Mouse (Mus musculus): Measurements from ENCODE around the gene Btbd35f22. TPM values are rescaled to one million over a fixed set of nuclear protein-coding genes. Genes with fewer than 3 reads are reported as not detected.
"Not testable (repeated sequence)": the region's sequence is repeated elsewhere in the genome, so short reads cannot be mapped to it uniquely, and the experiment has no call there.

The Btbd35f22 gene
- total RNA-seq (2021) (not detected), polyA plus RNA-seq (2012; rRNA removed) (not detected in 2 replicates)
- long read RNA-seq = 0 reads

DNA sequence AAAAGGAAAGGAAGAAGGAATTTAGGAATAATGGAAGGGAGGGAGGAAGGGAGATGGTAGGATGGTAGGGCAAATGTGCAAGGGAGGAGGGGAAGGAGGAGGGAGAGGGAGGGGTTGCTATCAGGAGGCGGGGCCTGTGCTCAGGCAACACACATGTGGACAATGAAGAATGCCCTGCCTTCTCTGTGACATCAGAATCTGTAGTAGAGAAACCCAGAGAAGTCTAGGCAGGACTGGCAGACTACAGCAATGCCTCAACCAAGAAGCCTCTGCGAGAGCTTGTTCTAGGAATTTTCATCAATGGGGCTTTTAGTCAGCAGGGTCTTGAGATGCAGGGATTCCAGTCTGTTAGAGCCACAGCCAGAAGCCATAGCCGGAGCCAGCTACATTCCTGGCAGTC lies at the start of gene Btbd35f22:
TSS of gene Btbd35f22 (plus strand) at position 301 of the 400 bp plus-strand sequence.
- DNase-seq = not testable (repeated sequence)

Other genes starting within 250 kb of the Btbd35f22 start
- gene Gm21637, start 85.8 kb upstream of the Btbd35f22 start, total RNA-seq (2021) = not detected
- not detected in 2 replicates for gene Gm21637, start 85.8 kb upstream of the Btbd35f22 start, polyA plus RNA-seq (2012; rRNA removed)
- gene Btbd35f2, start 230.6 kb downstream of the Btbd35f22 start, total RNA-seq (2021) = not detected
- not detected in 2 replicates for gene Btbd35f2, start 230.6 kb downstream of the Btbd35f22 start, polyA plus RNA-seq (2012; rRNA removed)

All from adrenal gland, adult 2 months (tissue).